Mouse (Mus musculus) kidney, embryonic 14.5 days (tissue): ENCODE data around the gene Tasp1. TPM values are rescaled to one million over a fixed set of nuclear protein-coding genes. Genes with fewer than 3 reads are reported as not detected.

Experiments
- ATAC-seq: fragments of 200-750 bp; cut with Nextera tagmentation; 2 replicates; pipeline ENCODE4 v1.8.0; 2017; ENCODE audit warnings: moderate number of reproducible peaks, mild to moderate bottlenecking, moderate TSS enrichment, moderate library complexity; ENCODE audit not compliant: low FRiP score, low TSS enrichment
- H3K27ac ChIP-seq: fragments of 300-500 bp; sonication (generic); 2 replicates; pipeline ENCODE4 v1.5.1; 2014; ENCODE audit warnings: low read depth, mild to moderate bottlenecking, low read length, moderate library complexity, mixed read lengths
- H3K27me3 ChIP-seq: fragments of 300-500 bp; sonication (generic); 2 replicates; pipeline ENCODE4 v1.6.1; 2014; ENCODE audit warnings: mild to moderate bottlenecking, low read length; ENCODE audit not compliant: control insufficient read depth, insufficient read depth
- H3K36me3 ChIP-seq: fragments of 300-500 bp; sonication (generic); 2 replicates; pipeline ENCODE4 v1.6.1; 2014; ENCODE audit warnings: low read length, mixed read lengths; ENCODE audit not compliant: control insufficient read depth, insufficient read depth
- H3K4me1 ChIP-seq: fragments of 300-500 bp; sonication (generic); 2 replicates; pipeline ENCODE4 v1.6.1; 2014; ENCODE audit warnings: low read length, mixed read lengths; ENCODE audit not compliant: control insufficient read depth, insufficient read depth
- H3K4me2 ChIP-seq: fragments of 300-500 bp; sonication (generic); replicated peaks from 2 replicates; pipeline ENCODE4 v1.6.1; 2014; ENCODE audit warnings: low read depth, mild to moderate bottlenecking, low read length
- H3K4me3 ChIP-seq: fragments of 300-500 bp; sonication (generic); 2 replicates; pipeline ENCODE4 v1.5.1; 2014; ENCODE audit warnings: mild to moderate bottlenecking, low read length
- H3K9ac ChIP-seq: fragments of 300-500 bp; sonication (generic); 2 replicates; pipeline ENCODE4 v1.6.1; 2014; ENCODE audit warnings: low read depth, mild to moderate bottlenecking, low read length, moderate library complexity
- H3K9me3 ChIP-seq: fragments of 300-500 bp; sonication (generic); 2 replicates; pipeline ENCODE4 v1.6.1; 2016; ENCODE audit warnings: low read length; ENCODE audit not compliant: control insufficient read depth
- WGBS: fragments of 180-500 bp; shearing (Covaris S2); extraction: QIAGEN DNeasy Blood & Tissue Kit; methylation state at CpG from one replicate; pipeline ENCODE4 v1.1.7; 2014; 5-methylcytosine and 5-hydroxymethylcytosine counted together
- polyA plus RNA-seq: library from polyadenylated mRNA; unstranded; fragments of >200 nt; fragmentation: Nextera tagmentation; extraction: Ambion mirVana; gene quantifications from 2 replicates; pipeline ENCODE4 v1.2.1, GENCODE M21; 2014

Gene Tasp1
- polyA plus RNA-seq, 1 experiment from 2014 or later, result 24.4 TPM

DNA sequence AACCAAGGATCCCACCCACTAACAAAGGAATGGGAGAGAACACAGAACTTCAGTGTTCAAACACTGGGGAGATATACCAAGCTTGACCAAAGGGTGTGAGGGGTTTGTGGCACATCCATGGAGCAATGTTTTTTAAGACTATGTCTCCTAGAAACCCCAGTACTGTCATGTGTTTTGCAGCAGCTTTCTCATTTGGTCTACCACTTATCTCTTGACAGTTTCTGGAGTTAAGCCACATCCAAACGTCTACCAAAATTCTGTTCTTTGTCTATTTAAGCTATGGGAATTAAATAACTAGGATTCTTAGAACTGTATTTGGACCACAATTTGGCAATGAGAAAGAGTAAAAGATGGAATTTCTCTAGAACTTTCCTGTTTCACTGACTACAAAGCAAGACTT, 282.1 kb downstream of the Tasp1 start:
- H3K4me2 ChIP-seq, result no peak overlapping the region
- H3K27me3 ChIP-seq, result no peaks in the 10 kb centered on the region
- no peak overlapping the region for H3K27ac ChIP-seq
- WGBS, result 84% methylated on average over 1 of the region's 1 CpGs
- H3K9ac ChIP-seq, result no peak overlapping the region
- no peaks in the 10 kb centered on the region for H3K4me1 ChIP-seq
- no peak for ATAC-seq
- H3K4me3 ChIP-seq, result no peak overlapping the region
- no peaks in the 10 kb centered on the region for H3K36me3 ChIP-seq
- H3K9me3 ChIP-seq, result no peaks in the 10 kb centered on the region

Other genes with a start within 250 kb of the Tasp1 start
- not detected in 2 replicates for gene Gm17374, start 85.2 kb upstream of the Tasp1 start, polyA plus RNA-seq
- 36.3 and 41.0 TPM in 2 replicates for gene Esf1, start 103.8 kb upstream of the Tasp1 start, polyA plus RNA-seq
- gene Ndufaf5, start 103.8 kb upstream of the Tasp1 start, polyA plus RNA-seq, result 22.7 and 26.8 TPM in 2 replicates